Mouse (Mus musculus) liver, postnatal 0 days (tissue): Measurements from ENCODE around the gene Nat14. TPM values are rescaled to one million over a fixed set of nuclear protein-coding genes. Genes with fewer than 3 reads are reported as not detected.
"Not testable (repeated sequence)": the region's sequence is repeated elsewhere in the genome, so short reads cannot be mapped to it uniquely, and the experiment has no call there.

Experiments
- ATAC-seq: fragments of 200-750 bp; cut with Nextera tagmentation; 2 replicates; pipeline ENCODE4 v1.8.0; 2017; ENCODE audit warnings: mild to moderate bottlenecking, moderate library complexity
- DNase-seq: peaks from one replicate; pipeline ENCODE4 v3.0.0-alpha.2; 2016
- H3K27ac ChIP-seq: fragments of 300-500 bp; sonication (generic); 2 replicates; pipeline ENCODE4 v1.5.1; 2014; ENCODE audit warnings: antibody characterized with exemption, moderate library complexity, mild to moderate bottlenecking, low read depth
- H3K27me3 ChIP-seq: fragments of 300-500 bp; sonication (generic); 2 replicates; pipeline ENCODE4 v1.6.1; 2014; ENCODE audit warnings: low read length, control low read depth, mixed read lengths; ENCODE audit not compliant: insufficient read depth
- H3K36me3 ChIP-seq: fragments of 300-500 bp; sonication (generic); replicated peaks from 2 replicates; pipeline ENCODE4 v1.6.1; 2014; ENCODE audit warnings: mild to moderate bottlenecking, control low read depth, low read length, moderate library complexity, mixed read lengths; ENCODE audit not compliant: insufficient read depth
- H3K4me1 ChIP-seq: fragments of 300-500 bp; sonication (generic); 2 replicates; pipeline ENCODE4 v1.6.1; 2014; ENCODE audit warnings: antibody characterized with exemption, mild to moderate bottlenecking, control low read depth; ENCODE audit not compliant: insufficient read depth
- H3K4me2 ChIP-seq: fragments of 300-500 bp; sonication (generic); 2 replicates; pipeline ENCODE4 v1.6.1; 2014; ENCODE audit warnings: low read depth, mild to moderate bottlenecking, low read length, moderate library complexity, mixed read lengths
- H3K4me3 ChIP-seq: fragments of 300-500 bp; sonication (generic); 2 replicates; pipeline ENCODE4 v1.5.1; 2014; ENCODE audit warnings: low read depth, low read length
- H3K9ac ChIP-seq: fragments of 300-500 bp; sonication (generic); replicated peaks from 2 replicates; pipeline ENCODE4 v1.6.1; 2014; ENCODE audit warnings: mild to moderate bottlenecking, moderate library complexity
- H3K9me3 ChIP-seq: fragments of 300-500 bp; sonication (generic); 2 replicates; pipeline ENCODE4 v1.6.1; 2016; ENCODE audit warnings: mild to moderate bottlenecking, control low read depth, low read length, mixed read lengths
- CTCF ChIP-seq: sonication (generic); IDR thresholded peaks from 2 replicates; pipeline ENCODE4 v1.5.1; 2016; ENCODE audit warnings: antibody characterized with exemption, low read depth
- EP300 ChIP-seq: IDR thresholded peaks from 2 replicates; pipeline ENCODE4 v1.6.1; 2016; ENCODE audit warnings: antibody characterized with exemption, low read depth, mild to moderate bottlenecking
- WGBS: fragments of 180-500 bp; shearing (Covaris S2); extraction: QIAGEN DNeasy Blood & Tissue Kit; methylation state at CpG from one replicate; pipeline ENCODE4 v1.1.7; 2014; ENCODE audit not compliant: insufficient replicate concordance; 5-methylcytosine and 5-hydroxymethylcytosine counted together
- polyA plus RNA-seq: library from polyadenylated mRNA; unstranded; fragments of >200 nt; fragmentation: Nextera tagmentation; extraction: Ambion mirVana; gene quantifications from 2 replicates; pipeline ENCODE4 v1.2.1, GENCODE M21; 2015

Gene Nat14
- 0.09 and 0.20 TPM in 2 replicates for polyA plus RNA-seq

DNA sequence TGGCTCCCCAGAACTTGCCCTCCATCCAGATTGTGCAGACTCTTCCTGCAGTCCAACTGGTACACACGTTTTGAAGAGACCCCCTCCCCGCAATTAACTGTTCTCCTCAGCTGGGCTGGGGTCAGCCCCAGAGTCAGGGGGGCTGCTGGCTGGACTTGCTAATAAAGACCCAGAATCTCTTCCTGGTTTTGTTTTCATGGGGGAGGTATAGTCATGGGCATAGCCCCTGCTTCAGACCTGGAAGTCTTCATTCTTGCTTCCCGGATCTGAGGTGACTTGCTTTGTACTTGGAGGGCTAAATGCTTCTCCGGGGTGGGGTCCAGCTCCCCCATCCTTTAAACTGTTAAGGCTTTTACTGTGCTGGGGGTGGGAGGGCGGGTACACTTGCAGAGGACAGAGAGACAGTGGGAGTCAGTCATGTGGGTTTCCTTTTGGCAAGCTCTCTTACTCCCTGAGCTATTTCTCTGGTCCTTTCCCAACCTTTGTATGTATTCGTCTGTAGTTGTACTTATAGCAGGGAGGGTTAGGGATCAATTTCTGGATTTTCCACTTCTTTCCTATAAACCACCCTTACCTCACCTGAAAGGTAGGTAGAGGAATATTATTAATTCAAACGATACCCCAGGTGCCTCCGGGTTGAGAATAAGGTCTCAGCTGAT lies at the start of gene Nat14:
Gene Nat14 (plus strand): TSS at position 205 of the 659 bp plus-strand sequence.
- TF ChIP-seq EP300 (no peak), CTCF (no peak)
- Histone ChIP-seq H3K27ac (no peak within 1 kb of the TSS; the same call in 1 of the 2 replicates), H3K9me3 (no peaks in the 10 kb centered on the region), H3K4me1 (peaks cover 16% of the 10 kb centered on the region), H3K9ac (0 out of 2 replicates have a peak within 1 kb of the TSS, but pooled peaks have one; percentile 26), H3K36me3 (peaks cover 26% of the 10 kb centered on the region), H3K27me3 (peaks cover 23% of the 10 kb centered on the region), H3K4me2 (peak within 1 kb of the TSS; percentile 55), H3K4me3 (no peak within 1 kb of the TSS; the same call in 1 of the 2 replicates)
- DNase-seq, result no peak
- 32% methylated on average over 8 of the region's 8 CpGs for WGBS
- no peak for ATAC-seq

DNA sequence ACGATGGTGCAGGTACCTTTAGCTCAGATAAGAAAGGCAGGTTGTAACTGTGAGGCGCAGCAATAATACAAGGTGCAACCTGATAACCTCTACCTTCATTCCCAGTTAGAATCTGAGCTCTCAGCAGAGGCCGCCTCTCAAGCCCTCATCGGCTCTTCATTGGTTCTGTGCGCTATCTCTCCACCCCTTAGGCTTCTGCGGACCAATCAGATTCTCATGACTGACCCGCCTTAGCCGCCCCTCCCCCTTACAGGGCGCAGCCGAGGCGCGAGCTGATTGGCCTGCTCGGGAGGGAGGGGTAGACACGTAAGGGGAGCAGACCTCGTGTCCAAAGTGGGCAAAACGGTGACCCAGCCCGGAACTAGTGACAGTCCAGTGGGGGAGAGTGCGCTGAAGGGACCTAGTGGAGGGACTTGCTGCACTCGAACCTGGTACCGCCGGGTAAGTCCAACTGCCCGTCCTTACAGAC lies 45.0 kb upstream of the Nat14 start, which contains the start of gene Isoc2a:
Gene Isoc2a (plus strand): TSS at position 401 of the 469 bp plus-strand sequence.
- ATAC-seq, result peak; percentile 99
- under 1% methylated on average over 22 of the region's 22 CpGs for WGBS
- DNase-seq, result peak; percentile 94
- Histone ChIP-seq H3K4me3 (peak within 1 kb of the TSS; percentile 47), H3K27ac (peak within 1 kb of the TSS; percentile 92), H3K4me1 (peaks cover 15% of the 10 kb centered on the region), H3K4me2 (peak within 1 kb of the TSS; percentile 67), H3K36me3 (no peaks in the 10 kb centered on the region), H3K9ac (peak within 1 kb of the TSS; percentile 63), H3K27me3 (no peaks in the 10 kb centered on the region), H3K9me3 (no peaks in the 10 kb centered on the region)
- no peak for TF ChIP-seq CTCF
- peak; percentile 91 for TF ChIP-seq EP300

DNA sequence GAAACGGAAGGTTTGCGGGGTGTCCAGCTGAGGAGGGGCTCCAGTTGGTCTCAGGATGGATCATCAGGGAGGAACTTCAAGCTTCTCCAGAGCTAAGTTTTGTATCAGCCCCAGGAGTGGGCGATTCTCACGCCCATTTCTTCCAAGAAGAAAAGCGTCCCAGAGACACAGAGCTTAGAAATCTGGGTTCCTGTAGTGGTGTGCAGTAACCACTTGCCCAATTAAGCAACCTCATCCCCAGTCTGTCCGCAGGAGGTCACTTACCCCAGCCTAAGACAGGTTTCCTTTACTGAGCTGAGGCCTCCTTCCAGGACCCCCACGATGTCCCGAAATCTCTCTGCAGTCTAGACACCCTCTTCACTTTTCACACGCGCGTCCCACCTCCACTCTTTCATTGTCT lies 44.6 kb upstream of the Nat14 start:
- H3K9me3 ChIP-seq, result no peaks in the 10 kb centered on the region
- peak overlapping the region; percentile 81 for H3K27ac ChIP-seq
- peak; percentile 26 for ATAC-seq
- TF ChIP-seq EP300 (no peak), CTCF (no peak)
- H3K9ac ChIP-seq, result peak overlapping the region; percentile 63
- peak overlapping the region; percentile 67 for H3K4me2 ChIP-seq
- 0 out of 2 replicates have a peak, but pooled peaks cover 3% of the 10 kb centered on the region for H3K36me3 ChIP-seq
- H3K4me1 ChIP-seq, result peaks cover 15% of the 10 kb centered on the region
- WGBS, result 5% methylated on average over 11 of the region's 11 CpGs
- H3K27me3 ChIP-seq, result no peaks in the 10 kb centered on the region
- DNase-seq, result no peak
- H3K4me3 ChIP-seq, result peak overlapping the region; percentile 47

DNA sequence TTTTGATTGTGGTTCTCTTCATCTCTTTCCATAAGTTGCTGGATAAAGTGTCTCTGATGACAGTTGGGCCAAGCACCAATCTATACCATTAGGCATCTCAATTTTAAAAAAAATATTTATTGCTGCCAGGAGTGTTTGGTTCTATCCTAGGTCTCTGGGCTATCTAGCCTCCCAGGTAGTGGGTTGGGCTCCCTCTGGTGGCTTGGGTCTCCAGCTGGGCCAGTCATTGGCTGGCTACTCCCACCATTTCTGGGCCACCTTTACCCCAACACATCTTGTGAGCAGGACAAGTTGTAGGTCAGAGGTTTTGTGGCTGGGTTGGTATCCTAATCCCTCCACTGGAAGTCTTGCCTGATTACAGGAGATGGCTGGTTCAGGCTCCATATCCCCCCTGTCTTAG lies 43.6 kb upstream of the Nat14 start:
- H3K36me3 ChIP-seq, result 0 out of 2 replicates have a peak, but pooled peaks cover 3% of the 10 kb centered on the region
- H3K4me3 ChIP-seq, result peak overlapping the region; percentile 47
- peak overlapping the region; percentile 63; the same call in 1 of the 2 replicates for H3K9ac ChIP-seq
- DNase-seq (peak; percentile 36), ATAC-seq (no peak)
- H3K4me2 ChIP-seq, result peak overlapping the region; percentile 67
- no peaks in the 10 kb centered on the region for H3K27me3 ChIP-seq
- H3K9me3 ChIP-seq, result no peaks in the 10 kb centered on the region
- peak; percentile 57 for TF ChIP-seq CTCF
- TF ChIP-seq EP300, result no peak
- H3K4me1 ChIP-seq, result peaks cover 15% of the 10 kb centered on the region
- H3K27ac ChIP-seq, result peak overlapping the region; percentile 81

DNA sequence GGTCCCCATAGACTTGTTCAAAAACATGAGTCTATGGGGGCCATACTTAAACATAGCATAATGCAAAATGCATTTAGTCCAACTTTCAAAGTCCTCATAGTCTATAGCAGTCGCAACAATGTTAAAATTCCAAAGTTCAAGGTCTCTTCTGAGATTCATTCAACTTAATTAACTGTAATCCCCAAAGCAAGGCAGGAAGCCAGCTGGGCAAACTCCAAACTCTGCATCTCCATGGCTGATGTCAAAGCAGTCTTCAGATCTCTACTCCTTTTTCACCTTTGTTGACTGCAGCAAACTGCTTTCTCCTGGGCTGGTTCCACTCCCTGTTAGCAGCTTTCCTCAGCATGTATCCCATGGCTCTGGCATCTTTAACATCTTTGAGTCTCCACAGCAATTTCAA lies 42.8 kb upstream of the Nat14 start:
- H3K4me1 ChIP-seq, result peaks cover 15% of the 10 kb centered on the region
- not testable (repeated sequence) for H3K36me3 ChIP-seq, DNase-seq, H3K27ac ChIP-seq, ATAC-seq, H3K27me3 ChIP-seq, H3K4me2 ChIP-seq, H3K4me3 ChIP-seq, H3K9ac ChIP-seq, H3K9me3 ChIP-seq
- WGBS, result 55% methylated on average over 1 of the region's 1 CpGs

DNA sequence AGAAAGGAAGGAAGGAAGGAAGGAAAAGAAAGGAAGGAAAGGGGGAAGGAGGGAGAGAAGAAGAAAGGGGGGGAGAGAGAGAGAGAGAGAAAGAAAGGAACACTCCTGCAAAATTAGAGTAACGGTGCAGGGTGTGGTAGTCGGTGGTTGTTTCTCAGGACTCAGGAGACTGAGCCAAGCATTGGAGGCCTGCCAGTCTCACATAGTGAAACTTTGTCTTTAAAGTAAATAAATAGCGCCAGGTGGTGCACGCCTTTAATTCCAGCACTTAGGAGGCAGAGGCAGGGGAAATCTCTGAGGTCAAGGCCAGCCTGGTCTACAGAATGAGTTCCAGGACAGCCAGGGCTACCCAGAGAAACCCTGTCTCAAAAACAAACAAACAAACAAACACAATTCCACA lies 35.1 kb upstream of the Nat14 start:
- no peak for ATAC-seq

More for the DNA sequence above, 35.1 kb upstream of the Nat14 start:
- Histone ChIP-seq H3K9me3 (no peaks in the 10 kb centered on the region), H3K36me3 (0 out of 2 replicates have a peak, but pooled peaks cover 3% of the 10 kb centered on the region), H3K27ac (no peak overlapping the region), H3K27me3 (no peaks in the 10 kb centered on the region), H3K4me1 (no peaks in the 10 kb centered on the region), H3K9ac (no peak overlapping the region), H3K4me2 (no peak overlapping the region), H3K4me3 (no peak overlapping the region)
- no peak for TF ChIP-seq EP300
- no peak for TF ChIP-seq CTCF
- 56% methylated on average over 4 of the region's 4 CpGs for WGBS
- DNase-seq, result no peak
